Comparison of ENCODE assay signal across 1 mouse cellular context in the genomic region with DNA sequence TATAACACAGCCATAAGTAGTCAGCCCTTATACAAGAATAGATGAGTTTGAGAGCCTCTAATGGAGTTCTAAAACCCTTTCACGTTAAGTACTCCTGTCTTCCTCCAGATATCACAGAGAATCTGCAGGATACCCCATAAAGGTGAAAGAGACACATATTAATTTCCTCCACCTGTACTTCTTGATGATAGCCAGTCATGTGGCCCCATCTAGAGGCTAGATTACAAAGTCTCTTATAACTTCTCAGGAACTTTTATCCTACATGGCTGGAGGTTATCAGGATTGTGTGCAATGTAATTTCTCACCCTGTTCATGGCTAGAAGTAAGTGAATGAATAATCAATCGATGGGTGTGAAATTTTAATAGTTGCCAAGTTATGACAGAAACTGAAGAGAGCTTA.
TF ChIP-seq lines count a peak whose summit lies in the region.

No protein-coding gene starts in this region.

TF ChIP-seq in CH12.LX, 34 proteins besides CTCF, POLR2A, EP300 and RAD21:
- no peak for TF ChIP-seq E2F4 (IDR thresholded peaks at IDR 0.05; ENCODE audit: insufficient replicate concordance, low read depth, low read length)
- TF ChIP-seq CHD1 (IDR thresholded peaks at IDR 0.05; ENCODE audit: low read depth, low read length) = no peak
- TF ChIP-seq KAT2A (IDR thresholded peaks at IDR 0.05; ENCODE audit: insufficient replicate concordance, low read length) = no peak
- TF ChIP-seq TCF12 (IDR thresholded peaks at IDR 0.05; ENCODE audit: low read depth, low read length) = no peak
- TF ChIP-seq ETS1 (conservative IDR thresholded peaks at IDR 0.05; ENCODE audit: low read depth, low read length) = no peak
- TF ChIP-seq GABPA (IDR thresholded peaks at IDR 0.05; ENCODE audit: insufficient replicate concordance, low read depth, low read length) = no peak
- no peak for TF ChIP-seq SMC3 (IDR thresholded peaks at IDR 0.05; ENCODE audit: low read depth, low read length)
- no peak for TF ChIP-seq NRF1 (IDR thresholded peaks at IDR 0.05; ENCODE audit: low read depth, low read length)
